In the genomic region with DNA sequence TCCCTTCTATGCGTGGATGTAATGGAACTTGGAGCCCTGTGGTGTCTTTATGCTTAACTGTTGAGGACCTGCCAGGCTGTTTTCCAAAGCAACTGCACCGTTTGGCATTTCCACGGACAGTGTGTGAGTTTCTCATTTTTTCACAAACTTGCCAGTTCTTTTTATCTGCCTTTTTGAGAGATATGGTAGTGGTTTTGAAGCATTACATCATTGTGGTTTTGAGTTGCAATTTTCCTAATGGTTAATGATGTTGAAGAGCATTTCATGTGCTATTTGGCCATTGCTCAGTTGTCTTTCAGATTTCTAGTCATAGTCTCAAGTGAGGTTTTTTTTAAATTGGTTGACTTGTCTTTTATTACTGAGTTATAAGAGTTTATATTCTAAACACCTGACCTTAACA, we compare ENCODE assay signal across 1 mouse cellular context.
TF ChIP-seq lines count a peak whose summit lies in the region.

No protein-coding gene starts in this region.

TF ChIP-seq in MEL, 35 proteins besides CTCF, POLR2A, EP300 and RAD21 (continued from another document):
- TF ChIP-seq ZKSCAN1 (IDR thresholded peaks at IDR 0.05; ENCODE audit: low read depth, low read length) (no peak), MAFK (IDR thresholded peaks at IDR 0.05; ENCODE audit: borderline replicate concordance, low read depth, low read length) (0 out of 2 replicates have a peak, but pooled peaks have one; percentile 42), MXI1 (IDR thresholded peaks at IDR 0.05; ENCODE audit: low read depth, low read length) (peak; percentile 20; the same call in 1 of the 2 replicates), USF2 (IDR thresholded peaks at IDR 0.05; ENCODE audit: borderline replicate concordance in 1 of 2, insufficient read depth in 1 of 2, low read depth in 1 of 2, low read length in 2 of 2) (no peak), ETS1 (IDR thresholded peaks at IDR 0.05; ENCODE audit: low read depth, low read length) (peak; percentile 98), CHD1 (IDR thresholded peaks at IDR 0.05; ENCODE audit: low read depth, low read length) (no peak), ZC3H11A (IDR thresholded peaks at IDR 0.05; ENCODE audit: low read depth, low read length) (no peak)
